Mouse (Mus musculus) left cerebral cortex, postnatal 14 days (tissue): ENCODE measurements around the gene Stk11. TPM values are rescaled to one million over a fixed set of nuclear protein-coding genes. Genes with fewer than 3 reads are reported as not detected.

Experiments
- DNase-seq, 2 experiments: peaks; one replicate each; pipeline ENCODE4 v3.0.0; 2021 to 2022; ENCODE audit warnings: low spot score in 2 of 2, mixed read lengths in 1 of 2
- intact Hi-C: fragments of 180-260 bp; cut with DNase I; formaldehyde crosslinking; loops from one replicate; pipeline ENCODE4 v1.15.1; 2025
- total RNA-seq, 2 experiments: library from RNA; stranded (reverse); gene quantifications; 2 replicates each; pipeline ENCODE4 v1.2.3; 2021

Gene Stk11
- total RNA-seq, 2 experiments from 2014 or later: 86.2 to 90.8 TPM

DNA sequence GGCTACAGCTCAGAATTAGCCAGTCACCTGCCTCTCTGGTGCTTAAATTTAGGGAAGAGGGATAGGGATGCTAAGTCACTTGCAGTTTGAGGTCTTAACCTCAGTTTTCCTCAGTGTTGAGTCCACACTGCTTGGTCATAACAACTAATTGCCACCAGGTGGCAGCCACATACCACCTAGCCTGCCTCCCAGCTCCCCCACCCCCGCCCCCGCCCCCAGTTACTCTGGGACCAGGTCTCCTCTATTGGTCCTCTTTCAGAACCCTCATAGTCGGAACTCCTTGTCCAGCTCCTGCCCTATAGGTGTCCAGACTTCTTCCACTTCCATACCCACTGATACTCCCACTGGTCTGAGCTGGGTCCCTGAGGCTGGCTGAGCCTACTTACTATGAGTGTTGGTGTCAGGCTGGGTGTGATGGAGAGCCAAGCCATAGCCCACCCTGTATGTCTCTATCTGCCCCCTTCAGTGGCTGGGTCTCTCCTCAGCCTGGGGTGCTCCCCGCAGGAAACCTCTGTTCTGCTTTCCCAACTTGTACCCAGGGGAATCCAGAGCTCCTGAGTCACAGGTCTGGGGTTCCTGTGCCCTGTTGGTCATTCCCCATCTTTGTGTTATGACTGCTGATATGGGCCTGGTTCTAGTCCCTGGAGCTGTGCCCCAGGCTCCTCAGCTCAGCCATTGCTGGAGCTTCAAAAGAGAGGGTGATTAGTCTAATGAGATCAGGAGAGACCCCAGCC, 60.1 kb downstream of the Stk11 start:
- intact Hi-C loops: loop anchor here (1.0 to 5.0 kb wide), 2 partner anchors 70 to 197 kb away; no protein-coding TSS in a partner anchor
- peak in 1 of 2 experiments; percentile 58 for DNase-seq

DNA sequence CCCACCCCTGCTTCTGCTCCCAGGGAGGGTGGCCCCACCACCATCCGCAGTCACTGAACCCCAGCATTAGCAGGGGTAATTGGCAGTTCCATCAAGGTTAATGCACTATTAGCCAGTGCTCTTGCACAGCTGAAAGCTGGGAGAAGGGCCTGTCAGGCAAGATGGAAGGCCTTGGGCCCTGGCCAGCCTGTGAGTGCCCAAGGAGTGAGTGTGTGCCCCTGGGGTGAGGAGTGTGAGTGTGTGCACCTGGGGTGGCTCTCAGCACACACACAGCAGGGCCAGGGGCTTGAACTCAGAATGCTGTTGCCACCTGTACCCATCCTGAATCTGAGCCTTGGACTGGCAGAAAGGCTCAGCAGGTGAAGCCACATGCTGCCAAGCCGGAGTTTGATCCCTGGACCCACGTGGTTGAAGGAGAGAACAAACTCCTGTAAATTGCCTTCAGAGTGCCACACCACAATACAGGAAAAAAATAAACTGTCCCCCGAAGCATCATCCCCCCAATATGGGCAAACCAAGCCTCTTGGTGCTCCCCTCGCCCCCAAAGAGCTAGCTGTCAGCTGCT, 60.7 kb downstream of the Stk11 start:
- intact Hi-C loops: loop anchor here (5.0 kb wide), 1 partner anchor 196 kb away; no protein-coding TSS in a partner anchor
- DNase-seq: no peak

DNA sequence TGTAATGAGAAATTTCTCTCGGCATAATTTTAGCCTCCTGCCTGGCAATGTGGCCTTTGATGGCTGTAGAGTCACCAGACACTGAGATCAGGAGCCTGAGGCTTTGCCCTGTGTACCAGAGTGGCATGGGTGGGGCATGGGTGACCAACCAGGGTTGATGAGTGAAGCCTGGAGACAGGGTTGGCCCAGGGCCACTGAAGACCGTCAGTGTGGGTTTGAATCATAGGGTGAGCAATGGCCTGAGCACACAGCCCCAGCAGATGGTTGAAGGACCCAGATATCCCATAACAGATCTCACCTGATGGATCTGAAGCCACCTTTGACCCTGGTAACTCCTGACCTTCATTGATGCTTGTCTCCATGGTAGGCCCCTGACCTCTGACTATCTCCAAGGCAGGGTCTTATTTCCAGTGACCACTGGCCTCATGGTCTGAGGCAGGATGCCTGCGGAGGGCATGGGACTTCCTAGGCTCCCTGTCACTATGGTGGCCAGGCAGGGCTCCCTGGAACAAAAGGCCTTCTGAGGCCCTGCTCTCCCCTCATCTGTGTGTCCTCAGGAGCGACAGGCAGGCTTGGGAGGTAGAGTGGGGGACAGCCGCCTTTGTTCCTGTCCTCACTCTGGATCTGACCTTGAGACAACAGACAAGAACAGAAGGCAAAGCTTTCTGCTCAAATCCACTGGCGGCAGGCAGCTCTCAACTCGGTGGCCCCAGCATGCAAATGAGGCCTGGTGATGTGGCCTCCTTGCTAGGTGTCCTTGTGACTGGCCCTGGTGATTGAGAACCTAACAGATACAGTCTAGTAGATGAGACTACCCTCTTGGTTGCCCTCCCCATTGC, 62.1 kb downstream of the Stk11 start:
- no peak for DNase-seq
- intact Hi-C loops: loop anchor here (5.0 kb wide), 1 partner anchor 195 kb away; no protein-coding TSS in a partner anchor

GRCm38 (mm10) chr10:80179068-80180051, 63.8 kb downstream of the Stk11 start, which contains the start of gene Efna2:
TSS of gene Efna2 (plus strand) at chr10:80179482.
- peak in 1 of 2 experiments; percentile 57 for DNase-seq
- intact Hi-C loops: loop anchor here (5.0 kb wide), 1 partner anchor 193 kb away; no protein-coding TSS in a partner anchor

Other genes starting within 250 kb of the Stk11 start
- gene Prtn3, start 241.3 kb upstream of the Stk11 start, total RNA-seq: 1 to 10 TPM; 2.3 to 3.1 TPM
- 10 to 100 TPM; 68.3 to 71.2 TPM for gene Plppr3, start 241.2 kb upstream of the Stk11 start, total RNA-seq
- not detected for gene Elane, start 229.6 kb upstream of the Stk11 start, total RNA-seq
- gene Cfd, start 224.9 kb upstream of the Stk11 start, total RNA-seq: not detected
- gene Med16, start 206.9 kb upstream of the Stk11 start, total RNA-seq: 10 to 100 TPM; 55.0 to 66.5 TPM
- not detected for gene Gm26602, start 204.9 kb upstream of the Stk11 start, total RNA-seq
- gene Kiss1r, start 198.8 kb upstream of the Stk11 start, total RNA-seq: 1 to 10 TPM; 5.7 to 7.6 TPM
- gene R3hdm4, start 194.6 kb upstream of the Stk11 start, total RNA-seq: 100 to 1,000 TPM; 438 to 440 TPM
- 1 to 10 TPM; 5.4 to 7.0 TPM for gene Arid3a, start 188.8 kb upstream of the Stk11 start, total RNA-seq
- gene Wdr18, start 155.7 kb upstream of the Stk11 start, total RNA-seq: 10 to 100 TPM; 45.3 to 46.5 TPM
- under 1 TPM; 0.21 to 0.40 TPM for gene Grin3b, start 145.1 kb upstream of the Stk11 start, total RNA-seq
- 100 to 1,000 TPM; 140 to 152 TPM for gene Tmem259, start 131.5 kb upstream of the Stk11 start, total RNA-seq
- 10 to 100 TPM in 1 of 2 experiments, 1 to 10 TPM in 1; 9.5 to 11.9 TPM for gene Cnn2, start 127.2 kb upstream of the Stk11 start, total RNA-seq
- gene Abca7, start 119.3 kb upstream of the Stk11 start, total RNA-seq: 10 to 100 TPM; 10.9 TPM
- gene Arhgap45, start 99.2 kb upstream of the Stk11 start, total RNA-seq: 1 to 10 TPM; 3.3 to 4.0 TPM
- gene Polr2e, start 76.0 kb upstream of the Stk11 start, total RNA-seq: 10 to 100 TPM; 66.9 to 68.9 TPM
- 100 to 1,000 TPM; 462 to 482 TPM for gene Gpx4, start 68.6 kb upstream of the Stk11 start, total RNA-seq
- gene Sbno2, start 10.2 kb upstream of the Stk11 start, total RNA-seq: 10 to 100 TPM; 19.2 to 19.3 TPM
- gene Atp5d, start 22.8 kb downstream of the Stk11 start, total RNA-seq: 100 to 1,000 TPM; 403 to 424 TPM
- gene Cbarp, start 25.0 kb downstream of the Stk11 start, total RNA-seq: 100 to 1,000 TPM; 437 to 473 TPM
- gene Midn, start 32.5 kb downstream of the Stk11 start, total RNA-seq: 10 to 100 TPM; 94.0 to 96.3 TPM
- gene Cirbp, start 50.2 kb downstream of the Stk11 start, total RNA-seq: 100 to 1,000 TPM in 1 of 2 experiments, 10 to 100 TPM in 1; 95.6 to 111 TPM
- gene 1600002K03Rik, start 57.1 kb downstream of the Stk11 start, total RNA-seq: 1 to 10 TPM; 5.7 to 6.2 TPM
- gene Efna2, start 63.7 kb downstream of the Stk11 start, total RNA-seq: 10 to 100 TPM; 13.9 to 14.3 TPM
- 10 to 100 TPM; 39.4 to 41.5 TPM for gene Mum1, start 110.6 kb downstream of the Stk11 start, total RNA-seq
- gene Ndufs7, start 133.3 kb downstream of the Stk11 start, total RNA-seq: 100 to 1,000 TPM; 171 to 187 TPM
- 10 to 100 TPM; 20.7 to 29.7 TPM for gene Gamt, start 145.2 kb downstream of the Stk11 start, total RNA-seq
- gene Dazap1, start 145.7 kb downstream of the Stk11 start, total RNA-seq: 10 to 100 TPM; 84.3 to 84.9 TPM
- gene Rps15, start 176.7 kb downstream of the Stk11 start, total RNA-seq: 100 to 1,000 TPM; 743 to 795 TPM
- gene Apc2, start 180.2 kb downstream of the Stk11 start, total RNA-seq: 100 to 1,000 TPM; 131 to 139 TPM
- 10 to 100 TPM; 21.2 to 25.5 TPM for gene 2310011J03Rik, start 204.7 kb downstream of the Stk11 start, total RNA-seq
- 1 to 10 TPM; 4.9 to 5.7 TPM for gene Pcsk4, start 213.7 kb downstream of the Stk11 start, total RNA-seq
- gene Reep6, start 214.2 kb downstream of the Stk11 start, total RNA-seq: 10 to 100 TPM in 1 of 2 experiments, 1 to 10 TPM in 1; 8.6 to 10.1 TPM
- gene Adamtsl5, start 232.6 kb downstream of the Stk11 start, total RNA-seq: 1 to 10 TPM; 2.0 to 4.2 TPM
- gene Plk5, start 240.7 kb downstream of the Stk11 start, total RNA-seq: 10 to 100 TPM in 1 of 2 experiments, 1 to 10 TPM in 1; 7.6 to 10.6 TPM